Mouse (Mus musculus): Measurements from ENCODE around the gene Kazn. TPM values are rescaled to one million over a fixed set of nuclear protein-coding genes. Genes with fewer than 3 reads are reported as not detected.

Kazn gene
- total RNA-seq, 2 experiments from 2014 or later, result 7.1 to 10.0 TPM

GRCm38 (mm10) chr4:142076883-142077282 lies 162.3 kb downstream of the Kazn start:
- DNase-seq, result no peak

DNA sequence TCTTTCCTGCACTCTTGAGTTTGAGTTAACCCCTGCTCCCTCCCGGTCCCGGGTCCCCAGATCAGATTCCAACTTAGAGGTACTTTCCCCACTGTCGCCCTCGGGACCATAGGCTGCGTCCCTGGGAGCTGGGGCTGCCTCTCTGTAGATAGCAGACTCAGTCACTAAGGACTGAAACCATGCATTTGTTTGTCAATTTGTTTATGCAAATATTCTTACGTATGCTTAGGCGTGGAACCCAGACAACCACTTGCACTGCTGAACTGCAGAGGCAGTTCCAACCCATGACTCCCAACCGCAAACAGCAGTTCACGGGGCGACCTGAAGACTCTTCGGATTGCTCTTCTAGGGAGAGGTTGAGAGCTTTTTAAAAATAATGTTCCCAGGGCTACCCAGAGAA lies 163.3 kb downstream of the Kazn start:
- no peak for DNase-seq

DNA sequence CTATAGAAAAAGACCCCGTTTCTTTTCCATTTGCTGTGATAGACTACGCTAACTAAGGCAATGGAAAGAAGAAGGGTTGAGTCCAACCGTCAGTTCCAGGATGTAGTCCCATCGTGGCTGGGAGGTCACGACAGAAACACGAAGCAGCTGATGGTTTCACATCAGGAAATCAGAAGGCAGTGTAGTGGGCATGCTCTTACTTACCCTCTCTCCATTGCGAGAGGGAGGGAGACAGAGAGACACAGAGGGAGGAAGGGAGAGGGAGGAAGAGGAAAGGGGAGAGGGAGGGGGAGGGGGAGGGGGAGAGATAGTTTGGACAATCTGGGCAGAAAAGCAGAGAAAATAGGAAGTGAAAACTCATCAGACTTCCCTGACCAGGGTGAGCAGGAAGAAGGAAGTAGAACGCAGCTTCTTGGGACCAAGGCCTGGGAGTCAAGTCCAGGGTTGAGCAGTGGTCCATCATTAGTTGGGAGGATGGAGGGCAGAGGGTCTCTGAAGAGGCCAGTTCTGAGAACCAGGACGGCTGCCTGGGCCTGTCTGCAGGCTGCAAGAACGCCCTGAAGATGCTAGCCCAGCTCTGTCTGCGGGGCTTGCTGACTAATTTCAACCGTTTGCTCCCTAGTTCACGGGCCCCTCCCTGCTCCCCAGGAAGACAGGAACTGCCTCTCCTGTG lies 165.0 kb downstream of the Kazn start:
- no peak for DNase-seq

- DNase-seq, result no peak
These were observed 167.8 kb downstream of the Kazn start for GRCm38 (mm10) chr4:142071243-142071991.

- no peak for DNase-seq
These were observed 168.4 kb downstream of the Kazn start for GRCm38 (mm10) chr4:142070840-142071239.

DNA sequence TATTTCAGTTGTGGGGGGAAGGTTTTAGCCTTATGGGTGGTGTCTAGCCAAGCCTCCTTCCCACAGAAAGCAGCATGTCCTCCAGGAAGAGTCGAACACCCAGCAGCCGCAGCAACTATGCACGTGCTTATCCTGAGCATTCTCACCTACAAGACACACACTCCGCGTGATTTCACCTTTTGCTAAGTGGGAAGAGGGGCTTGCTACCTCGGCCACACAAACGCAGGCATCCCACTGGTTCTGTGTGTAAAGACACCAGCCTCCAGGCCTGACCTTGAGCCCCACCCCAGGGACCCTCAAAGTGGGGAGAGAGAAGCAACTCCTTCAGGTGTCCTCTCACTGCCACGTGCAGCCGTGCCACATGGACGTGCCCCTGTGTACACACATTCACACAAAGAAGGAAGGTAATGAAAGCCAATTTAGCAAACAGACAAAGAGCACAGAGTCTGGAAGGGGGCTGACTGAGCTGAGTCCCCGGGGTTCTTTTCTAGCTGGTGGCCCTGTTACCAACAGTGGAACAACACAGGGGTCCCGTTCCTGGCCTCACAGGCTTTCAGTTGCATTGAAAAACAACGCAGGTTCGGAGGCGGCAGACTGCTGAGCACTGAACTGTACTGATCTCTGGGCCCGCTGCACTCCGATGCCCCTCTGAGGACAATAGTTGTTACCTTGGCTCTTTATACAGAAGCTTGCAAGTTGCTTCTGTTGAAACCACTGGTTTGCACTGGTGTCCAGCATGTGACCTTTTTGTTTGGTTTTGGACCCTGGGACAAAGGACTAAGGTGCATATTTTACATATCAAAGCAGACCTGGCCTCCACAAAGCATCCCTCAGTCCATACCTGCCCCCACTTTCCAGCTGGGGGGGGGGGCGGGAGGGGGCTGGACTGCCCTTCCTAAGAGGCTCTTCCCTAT lies 170.0 kb downstream of the Kazn start:
- no peak for DNase-seq

- no peak for DNase-seq
These were observed 172.6 kb downstream of the Kazn start for GRCm38 (mm10) chr4:142066576-142066975.

- no peak for DNase-seq
These were observed 173.4 kb downstream of the Kazn start for GRCm38 (mm10) chr4:142065835-142066234.

DNA sequence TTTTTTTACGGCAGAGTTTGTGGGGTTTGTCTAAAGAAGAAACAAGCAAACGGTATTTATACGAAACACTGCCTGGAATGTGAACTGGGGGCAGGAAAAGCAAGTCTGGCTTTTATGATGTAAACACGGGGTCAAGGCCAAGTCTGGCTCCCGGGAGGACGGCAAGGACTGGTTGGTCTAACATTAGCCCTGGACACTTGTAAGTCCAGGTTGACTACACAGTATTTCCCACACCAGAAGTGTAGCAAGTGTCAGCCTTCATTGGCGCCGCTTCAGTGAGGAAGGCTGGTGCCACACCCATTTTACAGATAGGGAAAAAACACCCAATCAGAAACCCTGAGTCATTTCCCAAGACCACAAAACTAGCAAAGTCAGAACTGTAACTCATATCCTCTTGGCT lies 173.9 kb downstream of the Kazn start:
- DNase-seq, result no peak

DNA sequence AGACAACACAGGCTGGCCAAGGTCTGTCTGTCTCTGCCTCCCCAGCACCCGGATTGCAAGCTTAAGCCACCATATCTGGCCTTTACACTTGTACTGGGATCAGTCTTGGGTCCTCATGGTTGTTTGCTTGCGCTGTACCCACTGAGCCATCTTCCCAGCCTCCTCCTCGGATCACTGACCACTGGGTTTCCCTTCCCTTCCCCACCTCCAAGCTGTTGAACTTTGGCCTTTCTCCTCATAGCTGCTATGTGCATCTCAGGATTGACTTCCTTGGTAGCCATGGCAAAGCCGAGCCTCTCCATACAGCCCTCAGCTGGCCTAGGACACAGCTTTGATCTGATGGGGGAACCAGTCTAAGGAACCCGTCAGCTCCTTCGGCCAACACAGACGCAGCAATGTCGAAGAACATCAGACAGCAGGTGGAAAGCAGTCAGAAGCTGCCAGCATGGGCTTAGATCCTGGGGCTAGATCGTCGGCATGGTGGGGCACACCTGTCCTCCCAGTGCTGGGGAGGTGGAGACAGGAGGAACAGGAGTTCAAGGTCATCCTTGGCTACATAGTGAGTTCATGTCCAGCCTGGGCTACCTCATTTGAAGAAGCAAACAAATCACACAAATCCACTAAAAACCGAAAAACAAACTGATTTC lies 174.5 kb downstream of the Kazn start:
- no peak for DNase-seq

- DNase-seq, result no peak
These were observed 176.1 kb downstream of the Kazn start for GRCm38 (mm10) chr4:142063057-142063534.

GRCm38 (mm10) chr4:142061485-142062240 lies 177.5 kb downstream of the Kazn start:
- DNase-seq, result no peak

DNA sequence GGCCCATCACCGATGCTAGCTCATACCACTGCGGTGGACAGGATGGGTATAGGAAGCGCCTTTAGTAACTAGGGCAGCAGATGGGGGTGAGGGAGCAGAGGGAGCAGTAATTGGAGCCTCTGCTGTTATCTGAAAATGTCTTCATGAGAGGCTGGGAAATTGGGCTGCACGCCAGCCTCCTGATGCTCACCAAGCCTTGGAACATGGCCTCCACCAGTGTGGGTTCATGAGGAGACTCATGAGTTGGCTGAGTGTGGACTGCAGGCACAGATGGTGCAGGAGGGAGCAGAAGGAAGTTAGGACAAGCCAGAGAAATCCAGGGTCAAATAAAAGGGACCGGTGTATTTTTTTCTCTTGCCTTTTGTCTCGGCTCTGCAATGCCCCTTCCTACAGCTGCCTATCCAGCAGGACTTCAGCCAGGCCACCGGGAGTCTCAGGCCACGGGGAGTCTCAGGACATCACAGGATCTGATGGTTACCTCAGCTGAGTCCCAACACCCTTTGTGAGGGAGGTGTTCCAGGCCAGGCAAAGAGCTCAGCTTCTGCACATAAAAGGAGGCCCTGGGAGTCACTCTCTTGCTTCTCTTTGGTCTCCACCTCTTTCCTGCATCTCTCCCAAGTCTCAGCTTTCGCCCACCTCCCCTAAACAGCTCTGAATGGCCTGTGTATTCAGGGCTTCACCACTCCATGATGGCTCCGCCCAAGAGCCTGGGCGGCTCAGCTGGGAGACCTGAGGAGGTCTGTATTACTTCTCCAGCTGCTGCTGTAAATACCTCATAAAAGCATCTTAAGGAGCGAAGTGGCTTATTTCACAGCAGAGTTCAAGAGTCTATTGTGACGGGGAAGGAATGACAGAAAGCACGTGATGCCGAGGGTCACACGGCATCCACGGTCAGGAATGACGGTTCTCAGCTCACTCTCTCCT lies 178.5 kb downstream of the Kazn start:
- DNase-seq, result no peak

DNA sequence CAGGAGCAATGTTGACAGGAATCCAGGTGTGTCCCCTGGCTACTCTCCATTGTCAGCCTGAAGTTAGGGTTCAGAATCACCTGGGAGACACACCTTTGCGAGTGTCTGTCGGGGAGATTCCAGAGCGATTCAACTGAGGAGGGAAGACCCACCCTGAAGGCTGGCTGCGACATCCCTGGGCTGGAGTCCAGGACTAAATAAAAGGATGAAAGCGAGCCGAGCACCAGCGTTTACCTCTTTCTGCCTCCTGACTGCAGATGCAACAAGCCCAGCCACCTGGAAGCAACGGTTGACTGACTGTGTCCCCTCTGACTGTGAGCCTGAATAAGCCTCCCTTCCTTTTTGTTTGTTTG lies 179.4 kb downstream of the Kazn start:
- DNase-seq, result no peak

DNA sequence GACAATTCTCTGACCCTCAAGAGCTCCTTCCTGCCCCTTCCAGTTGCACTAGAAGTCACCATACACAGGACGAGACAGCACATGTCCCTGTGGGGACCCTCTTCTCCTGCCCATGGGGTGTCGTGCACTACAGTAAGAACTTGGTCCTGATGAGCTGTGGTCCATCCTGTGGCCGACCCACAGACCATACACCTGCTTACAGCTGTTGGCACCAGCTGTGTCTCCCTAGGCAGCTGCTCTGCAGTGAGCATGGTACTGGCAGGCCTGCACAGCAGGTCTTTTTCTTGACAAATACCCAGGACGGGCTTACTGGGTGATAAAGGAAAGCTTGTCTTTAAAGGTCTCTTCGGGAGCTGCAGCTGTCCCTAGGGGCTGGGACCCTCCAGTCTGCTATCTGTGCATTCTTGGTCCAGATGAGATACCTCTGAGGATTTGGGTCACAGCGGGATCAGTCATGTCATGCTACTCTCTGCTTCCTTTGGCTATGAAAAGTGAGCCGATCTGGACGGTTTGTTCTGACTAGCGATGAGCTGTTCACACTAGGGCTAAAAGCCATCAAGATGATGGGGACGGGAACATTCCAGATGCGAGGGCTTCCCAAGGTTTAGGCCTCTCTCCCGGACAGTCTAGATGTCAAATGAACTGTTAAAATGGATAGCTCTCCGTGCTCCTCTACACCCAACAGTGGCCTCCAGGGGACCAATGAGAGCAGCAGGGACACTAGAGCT lies 179.9 kb downstream of the Kazn start:
- no peak for DNase-seq

GRCm38 (mm10) chr4:142057529-142058216 lies 181.5 kb downstream of the Kazn start:
- DNase-seq, result no peak

DNA sequence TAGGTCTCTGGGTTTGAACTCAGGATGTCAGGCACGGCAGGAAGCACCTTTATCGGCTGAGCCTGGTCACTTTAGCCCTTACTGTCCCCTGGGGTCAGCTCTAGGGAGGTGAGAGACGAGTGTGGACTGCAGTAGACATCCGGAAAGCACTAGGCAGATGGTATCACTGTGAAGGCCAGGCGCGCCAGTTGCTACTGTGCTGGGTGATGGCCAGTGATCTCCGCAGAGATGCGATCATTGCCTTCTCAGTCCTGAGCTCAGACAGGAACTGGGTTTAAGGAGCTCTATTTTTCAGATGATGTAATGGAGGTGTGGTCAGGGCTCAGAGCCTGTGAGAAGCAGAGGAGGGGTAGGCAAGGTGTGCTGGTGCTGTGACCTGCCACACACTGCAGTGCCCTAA lies 183.6 kb downstream of the Kazn start:
- no peak for DNase-seq

- DNase-seq, result no peak
These were observed 184.6 kb downstream of the Kazn start for GRCm38 (mm10) chr4:142054580-142054979.
